Mouse (Mus musculus) MEL (cell line): ENCODE results near the gene Wdr46. TPM values are rescaled to one million over a fixed set of nuclear protein-coding genes. Genes with fewer than 3 reads are reported as not detected.

Experiments
- DNase-seq: peaks from one replicate; pipeline ENCODE4 v3.0.0; 2011; ENCODE audit warnings: low read depth, low spot score
- H3K27ac ChIP-seq: 2 replicates; pipeline ENCODE4 v1.5.1; 2012; ENCODE audit warnings: low read depth, mild to moderate bottlenecking, control low read depth, low read length, moderate library complexity; ENCODE audit not compliant: control insufficient read depth
- H3K27me3 ChIP-seq, 2 experiments: fragments of 150-350 bp in 1 of 2; sonication (generic) in 1 of 2; 2 replicates each; pipeline ENCODE4 v1.6.1; 2012; ENCODE audit warnings: low read length in 2 of 2, mild to moderate bottlenecking in 2 of 2, improper control_type of control experiment in 1 of 2, moderate library complexity in 1 of 2; ENCODE audit not compliant: insufficient read depth in 2 of 2, control insufficient read depth in 1 of 2
- H3K36me3 ChIP-seq, 2 experiments: 2 replicates each; pipeline ENCODE4 v1.6.1; 2012 to 2014; ENCODE audit warnings: low read length in 2 of 2, improper control_type of control experiment in 1 of 2, inconsistent platforms in 1 of 2, mild to moderate bottlenecking in 1 of 2; ENCODE audit not compliant: insufficient read depth in 2 of 2, control insufficient read depth in 1 of 2
- H3K4me1 ChIP-seq, 2 experiments: fragments of 150-350 bp in 1 of 2; sonication (generic) in 1 of 2; 2 replicates each; pipeline ENCODE4 v1.6.1; 2012; ENCODE audit warnings: low read length in 2 of 2, improper control_type of control experiment in 1 of 2, mild to moderate bottlenecking in 1 of 2; ENCODE audit not compliant: insufficient read depth in 2 of 2, control insufficient read depth in 1 of 2
- H3K4me3 ChIP-seq, 2 experiments: fragments of 150-350 bp in 1 of 2; sonication (generic) in 1 of 2; 2 replicates each; pipeline ENCODE4 v1.5.1; 2012; ENCODE audit warnings: low read depth in 2 of 2, low read length in 2 of 2, mild to moderate bottlenecking in 2 of 2, moderate library complexity in 2 of 2, control low read depth in 1 of 2, improper control_type of control experiment in 1 of 2; ENCODE audit not compliant: control insufficient read depth in 1 of 2, insufficient read depth in 1 of 2
- H3K79me2 ChIP-seq: 2 replicates; pipeline ENCODE4 v1.6.1; 2012; ENCODE audit warnings: mild to moderate bottlenecking, low read length, moderate library complexity; ENCODE audit not compliant: control insufficient read depth, poor library complexity, insufficient read depth
- H3K9ac ChIP-seq: 2 replicates; pipeline ENCODE4 v1.6.1; 2012; ENCODE audit warnings: low read depth, mild to moderate bottlenecking, control low read depth, low read length, moderate library complexity; ENCODE audit not compliant: control insufficient read depth, poor library complexity, severe bottlenecking
- H3K9me3 ChIP-seq: fragments of 150-350 bp; sonication (generic); replicated peaks from 2 replicates; pipeline ENCODE4 v1.6.1; 2012; ENCODE audit warnings: mild to moderate bottlenecking, low read length, improper control_type of control experiment, moderate library complexity; ENCODE audit not compliant: insufficient read depth
- BHLHE40 ChIP-seq: IDR thresholded peaks from 2 replicates; pipeline ENCODE4 v1.6.1; 2012; ENCODE audit warnings: low read depth, mild to moderate bottlenecking, inconsistent platforms, low read length, improper control_type of control experiment, borderline replicate concordance
- CHD2 ChIP-seq: IDR thresholded peaks from 2 replicates; pipeline ENCODE4 v1.6.1; 2011; ENCODE audit warnings: low read length, improper control_type of control experiment
- CTCF ChIP-seq, 3 experiments: IDR thresholded peaks in 2 of 3; conservative IDR thresholded peaks in 1 of 3; 2 replicates each; pipeline ENCODE4 v1.5.1; 2011 to 2012; ENCODE audit warnings: low read length in 3 of 3, low read depth in 2 of 3, mild to moderate bottlenecking in 2 of 3, improper control_type of control experiment in 1 of 3, inconsistent platforms in 1 of 3, mixed read lengths in 1 of 3, moderate library complexity in 1 of 3; ENCODE audit not compliant: control insufficient read depth in 1 of 3, insufficient read depth in 1 of 3, poor library complexity in 1 of 3, severe bottlenecking in 1 of 3
- ELF1 ChIP-seq: IDR thresholded peaks from 2 replicates; pipeline ENCODE4 v1.6.1; 2014; ENCODE audit warnings: low read depth, mild to moderate bottlenecking, inconsistent platforms, low read length, improper control_type of control experiment, moderate library complexity
- ETS1 ChIP-seq: IDR thresholded peaks from 2 replicates; pipeline ENCODE4 v1.6.1; 2012; ENCODE audit warnings: low read depth, mild to moderate bottlenecking, inconsistent platforms, low read length, improper control_type of control experiment, moderate library complexity
- GABPA ChIP-seq: IDR thresholded peaks from 2 replicates; pipeline ENCODE4 v1.6.1; 2012; ENCODE audit warnings: low read depth, mild to moderate bottlenecking, inconsistent platforms, low read length, improper control_type of control experiment, moderate library complexity
- GATA1 ChIP-seq: IDR thresholded peaks from 2 replicates; pipeline ENCODE4 v1.6.1; 2011; ENCODE audit warnings: low read depth, low read length, improper control_type of control experiment
- HCFC1 ChIP-seq: IDR thresholded peaks from 2 replicates; pipeline ENCODE4 v1.6.1; 2012; ENCODE audit warnings: low read depth, mild to moderate bottlenecking, inconsistent platforms, low read length, improper control_type of control experiment, moderate library complexity
- JUND ChIP-seq: IDR thresholded peaks from 2 replicates; pipeline ENCODE4 v1.6.1; 2011; ENCODE audit warnings: low read depth, mild to moderate bottlenecking, improper control_type of control experiment, low read length
- KAT2A ChIP-seq: conservative IDR thresholded peaks from 2 replicates; pipeline ENCODE4 v1.6.1; 2012; ENCODE audit warnings: low read depth, low read length, improper control_type of control experiment, inconsistent platforms
- MAFK ChIP-seq: IDR thresholded peaks from 2 replicates; pipeline ENCODE4 v1.6.1; 2011; ENCODE audit warnings: low read depth, mild to moderate bottlenecking, low read length, improper control_type of control experiment, borderline replicate concordance
- MAX ChIP-seq: IDR thresholded peaks from 2 replicates; pipeline ENCODE4 v1.6.1; 2011; ENCODE audit warnings: low read length, improper control_type of control experiment
- MXI1 ChIP-seq: IDR thresholded peaks from 2 replicates; pipeline ENCODE4 v1.6.1; 2011; ENCODE audit warnings: mild to moderate bottlenecking, low read depth, low read length, improper control_type of control experiment
- MYB ChIP-seq: IDR thresholded peaks from 2 replicates; pipeline ENCODE4 v1.6.1; 2011; ENCODE audit warnings: mild to moderate bottlenecking, low read depth, low read length, improper control_type of control experiment
- MYC ChIP-seq: IDR thresholded peaks from 2 replicates; pipeline ENCODE4 v1.6.1; 2011; ENCODE audit warnings: low read depth, mild to moderate bottlenecking, low read length, improper control_type of control experiment, moderate library complexity
- SIN3A ChIP-seq: IDR thresholded peaks from 2 replicates; pipeline ENCODE4 v1.6.1; 2012; ENCODE audit warnings: low read length, improper control_type of control experiment, inconsistent platforms
- SMC3 ChIP-seq: IDR thresholded peaks from 2 replicates; pipeline ENCODE4 v1.6.1; 2011; ENCODE audit warnings: low read depth, low read length, improper control_type of control experiment
- TAL1 ChIP-seq: IDR thresholded peaks from 2 replicates; pipeline ENCODE4 v1.6.1; 2012; ENCODE audit warnings: mild to moderate bottlenecking, inconsistent platforms, low read length, moderate library complexity, mixed read lengths
- TBP ChIP-seq: IDR thresholded peaks from 2 replicates; pipeline ENCODE4 v1.8.0; 2011; ENCODE audit warnings: low read depth, low read length, improper control_type of control experiment
- TCF12 ChIP-seq: IDR thresholded peaks from 2 replicates; pipeline ENCODE4 v1.6.1; 2014; ENCODE audit warnings: low read depth, mild to moderate bottlenecking, inconsistent platforms, low read length, improper control_type of control experiment, moderate library complexity
- UBTF ChIP-seq: IDR thresholded peaks from 2 replicates; pipeline ENCODE4 v1.6.1; 2012; ENCODE audit warnings: low read depth, mild to moderate bottlenecking, inconsistent platforms, low read length, improper control_type of control experiment, moderate library complexity, borderline replicate concordance; ENCODE audit not compliant: insufficient read depth
- USF2 ChIP-seq, 2 experiments: IDR thresholded peaks; 2 replicates each; pipeline ENCODE4 v1.6.1; 2011 to 2012; ENCODE audit warnings: improper control_type of control experiment in 2 of 2, low read length in 2 of 2, borderline replicate concordance in 1 of 2, inconsistent platforms in 1 of 2, low read depth in 1 of 2, mild to moderate bottlenecking in 1 of 2; ENCODE audit not compliant: insufficient read depth in 1 of 2
- ZC3H11A ChIP-seq: IDR thresholded peaks from 2 replicates; pipeline ENCODE4 v1.6.1; 2012; ENCODE audit warnings: low read depth, mild to moderate bottlenecking, inconsistent platforms, low read length, improper control_type of control experiment
- ZKSCAN1 ChIP-seq: IDR thresholded peaks from 2 replicates; pipeline ENCODE4 v1.6.1; 2012; ENCODE audit warnings: low read depth, mild to moderate bottlenecking, inconsistent platforms, low read length, improper control_type of control experiment, moderate library complexity
- ZNF384 ChIP-seq: IDR thresholded peaks from 2 replicates; pipeline ENCODE4 v1.6.1; 2012; ENCODE audit warnings: low read depth, mild to moderate bottlenecking, inconsistent platforms, low read length, improper control_type of control experiment
- polyA plus RNA-seq, 2 experiments: library from polyadenylated mRNA; stranded (reverse) in 1 of 2; unstranded in 1 of 2; fragments of >175 nt in 1 of 2; fragments of >200 nt in 1 of 2; gene quantifications; 2 replicates each; pipeline versions ENCODE4 v1.2.1 to v1.2.4; 2012; ENCODE audit warnings: low replicate concordance in 2 of 2, low read depth in 1 of 2; ENCODE audit not compliant: insufficient read length in 2 of 2, insufficient read depth in 1 of 2, missing spikeins in 1 of 2
- total RNA-seq: library from RNA; depleted of rRNA; stranded (reverse); fragments of 300-350 nt; gene quantifications from 2 replicates; pipeline ENCODE4 v1.2.3, GENCODE M21; 2012

Gene Wdr46
- total and polyA plus RNA-seq, 3 experiments = 100 to 131 TPM; not detected in 1

DNA sequence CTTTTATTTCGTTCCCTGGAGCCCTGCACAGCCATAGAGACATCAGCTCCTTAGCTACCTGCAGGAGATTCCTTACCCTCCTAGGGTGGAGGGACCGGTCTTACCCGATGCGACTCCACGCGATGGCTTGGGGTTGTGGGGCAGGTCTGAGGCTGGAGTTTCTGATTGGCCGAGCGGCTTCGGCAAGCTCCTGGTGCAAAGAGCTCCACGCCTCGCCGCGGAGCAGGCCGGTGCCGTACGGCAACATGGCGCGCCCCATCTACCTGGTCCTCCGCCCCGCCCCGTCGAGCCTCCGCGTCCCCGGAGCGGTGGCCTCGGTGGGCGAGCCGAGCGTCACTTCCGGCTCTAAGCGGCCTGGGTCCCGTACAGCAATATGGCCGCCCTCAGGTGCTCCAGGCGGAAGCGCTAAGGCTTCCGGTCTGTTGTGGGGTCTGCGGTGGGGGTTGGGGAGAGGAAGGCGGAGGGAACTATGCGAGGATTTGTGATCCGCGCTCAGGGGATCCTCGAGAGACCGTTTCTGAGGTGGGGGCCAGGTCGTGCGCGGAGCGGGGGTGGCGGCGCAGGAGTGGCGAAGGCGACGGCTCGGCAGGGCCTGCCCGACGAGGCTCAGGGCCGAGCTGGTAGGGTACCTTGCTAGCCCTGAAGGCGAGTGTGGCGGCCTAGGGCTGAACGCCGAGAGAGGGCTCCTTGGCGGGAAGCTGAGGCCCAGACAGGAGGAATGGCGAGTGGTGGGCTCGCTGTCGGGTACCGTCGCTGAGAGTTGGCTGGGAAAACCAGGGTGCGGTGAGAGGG is 31.2 kb upstream of the Wdr46 start, which contains the start of gene Daxx (continued):
- TF ChIP-seq KAT2A (peak; percentile 82; the same call in 1 of the 2 replicates), MAFK (no peak), UBTF (no peak), ZKSCAN1 (no peak), CHD2 (peak; percentile 80), GATA1 (no peak), TAL1 (no peak), SMC3 (no peak), MXI1 (peak; percentile 79), ELF1 (peak; percentile 98), HCFC1 (peak; percentile 96), GABPA (no peak), CTCF (IDR thresholded peaks at IDR 0.05 in 2 of 3, conservative IDR thresholded peaks at IDR 0.05 in 1 of 3; ENCODE audit: control insufficient read depth in 1 of 3, insufficient read depth in 1 of 3, low read depth in 2 of 3, low read length in 3 of 3, poor library complexity in 1 of 3, severe bottlenecking in 1 of 3) (no peak), BHLHE40 (no peak), USF2 (IDR thresholded peaks at IDR 0.05; ENCODE audit: borderline replicate concordance in 1 of 2, insufficient read depth in 1 of 2, low read depth in 1 of 2, low read length in 2 of 2) (no peak), SIN3A (peak; percentile 88), MYB (no peak), ZNF384 (no peak), TCF12 (peak; percentile 41; the same call in 1 of the 2 replicates)

DNA sequence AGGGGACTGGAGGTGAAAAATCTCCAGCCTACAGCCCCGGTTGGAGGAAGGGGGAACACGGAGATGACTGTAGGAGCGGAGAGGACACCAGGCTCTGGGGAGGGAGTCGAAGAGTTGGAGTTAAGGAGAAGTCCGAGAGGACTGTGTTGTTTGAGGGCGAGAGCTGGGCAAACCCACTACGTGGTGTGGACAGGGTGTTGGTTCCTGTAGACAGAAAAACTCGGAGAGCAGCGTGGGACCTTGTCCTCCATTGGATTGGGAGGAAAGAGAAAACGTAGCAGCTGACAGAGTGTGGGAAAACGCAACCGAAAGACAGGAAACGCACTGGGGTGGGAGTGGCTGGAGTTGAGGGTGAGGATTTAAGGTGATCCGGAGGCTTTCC is 30.6 kb upstream of the Wdr46 start:
- peak; percentile 75 for DNase-seq
- Histone ChIP-seq H3K4me3 (peak overlapping the region; percentile 76 to 90), H3K4me1 (peaks cover 0 to 14% of the 10 kb centered on the region in 2 experiments; a peak in 2 of 4 replicates), H3K27ac (peak overlapping the region; percentile 75), H3K79me2 (peaks cover 32% of the 10 kb centered on the region), H3K9ac (peak overlapping the region; percentile 91), H3K36me3 (peaks cover 0 to 13% of the 10 kb centered on the region in 2 experiments), H3K9me3 (no peaks in the 10 kb centered on the region), H3K27me3 (no peaks in the 10 kb centered on the region)
- 0 out of 2 replicates have a peak, but pooled peaks have one; percentile 41 for TF ChIP-seq MYC
- peak; percentile 55; the same call in 1 of the 2 replicates for TF ChIP-seq MAX
- TF ChIP-seq HCFC1 = 0 out of 2 replicates have a peak, but pooled peaks have one; percentile 22
- peak; percentile 67 for TF ChIP-seq ETS1
- 0 out of 2 replicates have a peak, but pooled peaks have one; percentile 14 for TF ChIP-seq ELF1
- no peak for TF ChIP-seq UBTF
- no peak for TF ChIP-seq ZC3H11A
- TF ChIP-seq JUND = no peak
- TF ChIP-seq TBP = peak; percentile 43; the same call in 1 of the 2 replicates
- peak; percentile 22; the same call in 1 of the 2 replicates for TF ChIP-seq SIN3A
